Mouse (Mus musculus) C2C12 (cell line): ENCODE data around the gene Nupr1.

ENCODE experiments used
- CEBPB ChIP-seq: IDR thresholded peaks from one replicate; pipeline ENCODE4 v1.6.1; 2011; ENCODE audit warnings: low read depth, mild to moderate bottlenecking, control low read depth, moderate library complexity
- CTCF ChIP-seq: IDR thresholded peaks from one replicate; pipeline ENCODE4 v1.5.1; 2011; ENCODE audit not compliant: control insufficient read depth, insufficient read depth, insufficient read length
- FOSL1 ChIP-seq: IDR thresholded peaks from one replicate; pipeline ENCODE4 v1.8.0; 2011; ENCODE audit warnings: mild to moderate bottlenecking, low read length; ENCODE audit not compliant: poor library complexity, insufficient read depth, severe bottlenecking
- MAX ChIP-seq: IDR thresholded peaks from one replicate; pipeline ENCODE4 v1.6.1; 2011; ENCODE audit warnings: mild to moderate bottlenecking, control low read depth
- MYOD1 ChIP-seq: IDR thresholded peaks from one replicate; pipeline ENCODE4 v1.6.1; 2011; ENCODE audit warnings: low read depth; ENCODE audit not compliant: control insufficient read depth, insufficient read length
- MYOG ChIP-seq: IDR thresholded peaks from one replicate; pipeline ENCODE4 v1.6.1; 2011; ENCODE audit not compliant: control insufficient read depth, insufficient read length; ENCODE audit errors: extremely low read depth
- USF1 ChIP-seq: IDR thresholded peaks from one replicate; pipeline ENCODE4 v1.6.1; 2011; ENCODE audit warnings: low read depth, mild to moderate bottlenecking, control low read depth, moderate library complexity

DNA sequence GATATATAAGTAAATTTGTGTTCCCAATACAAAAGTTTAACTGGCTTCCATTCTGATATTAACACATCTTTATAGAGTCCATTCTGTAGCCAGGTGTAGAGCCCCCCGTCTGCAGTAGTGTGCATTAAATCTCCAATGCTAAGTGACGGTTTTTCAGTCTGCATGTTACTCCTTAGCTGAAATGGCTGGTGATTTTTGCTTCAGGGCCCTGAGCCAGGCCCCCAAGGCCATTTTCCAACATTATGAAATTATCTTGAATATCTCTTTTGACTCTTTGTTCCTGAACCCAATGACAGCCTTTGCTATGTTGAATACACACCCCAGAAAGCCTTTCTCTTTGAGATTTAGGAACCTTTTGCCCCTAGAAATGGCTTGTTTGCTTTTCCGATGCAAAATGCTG lies 29.1 kb upstream of the Nupr1 start:
- TF ChIP-seq CTCF (no peak), CEBPB (no peak), MAX (no peak), MYOG (no peak), USF1 (no peak), MYOD1 (no peak), FOSL1 (no peak)
